Mouse (Mus musculus) spleen, adult 2 months (tissue): ENCODE measurements around the gene Cntnap5a.

Source experiments
- CTCF ChIP-seq: fragments of 200-500 bp; IDR thresholded peaks from 2 replicates; pipeline ENCODE4 v1.5.1; 2011; ENCODE audit warnings: mild to moderate bottlenecking, inconsistent platforms; ENCODE audit not compliant: insufficient read depth, insufficient read length, insufficient replicate concordance; ENCODE audit errors: extremely low read depth
- POLR2A ChIP-seq: fragments of 200-500 bp; IDR thresholded peaks from 2 replicates; pipeline ENCODE4 v1.6.1; 2011; ENCODE audit warnings: low read depth, low read length, inconsistent platforms

- no peak for TF ChIP-seq CTCF
- TF ChIP-seq POLR2A = no peak
These were observed 280.5 kb downstream of the Cntnap5a start for GRCm38 (mm10) chr1:115964993-115965575.
